Mouse (Mus musculus) stomach, postnatal 0 days (tissue): Measurements from ENCODE around the gene Eya4.

Experiments
- CTCF ChIP-seq: IDR thresholded peaks from 2 replicates; pipeline ENCODE4 v1.5.1; 2016; ENCODE audit warnings: antibody characterized with exemption, low read depth, mild to moderate bottlenecking, moderate library complexity
- EP300 ChIP-seq: optimal IDR thresholded peaks from 2 replicates; pipeline ENCODE3; 2016; ENCODE audit warnings: antibody characterized with exemption

- TF ChIP-seq CTCF (no peak), EP300 (no peak)
These were observed 234.5 kb downstream of the Eya4 start for GRCm38 (mm10) chr10:23116063-23116462.
